Mouse (Mus musculus) liver, postnatal 0 days (tissue): Measurements from ENCODE around the gene Slc16a1.
"Not testable (repeated sequence)": the region's sequence is repeated elsewhere in the genome, so short reads cannot be mapped to it uniquely, and the experiment has no call there.

Experiments used
- CTCF ChIP-seq: sonication (generic); IDR thresholded peaks from 2 replicates; pipeline ENCODE4 v1.5.1; 2016; ENCODE audit warnings: antibody characterized with exemption, low read depth
- EP300 ChIP-seq: IDR thresholded peaks from 2 replicates; pipeline ENCODE4 v1.6.1; 2016; ENCODE audit warnings: antibody characterized with exemption, low read depth, mild to moderate bottlenecking

GRCm38 (mm10) chr3:104670183-104671020, 31.9 kb downstream of the Slc16a1 start:
- TF ChIP-seq CTCF, EP300: not testable (repeated sequence)
